Mouse (Mus musculus): ENCODE results near the gene Syt2. TPM values are rescaled to one million over a fixed set of nuclear protein-coding genes. Genes with fewer than 3 reads are reported as not detected.

The Syt2 gene
- polyA plus RNA-seq, 1 experiment, result 1.1 TPM

GRCm38 (mm10) chr1:134737463-134737862, 91.0 kb downstream of the Syt2 start:
- TF ChIP-seq POLR2A (IDR thresholded peaks at IDR 0.05; ENCODE audit: low read depth, low read length) (no peak), CTCF (conservative IDR thresholded peaks at IDR 0.05; ENCODE audit: insufficient read depth, insufficient read length, low read depth, low read length) (no peak)
- Histone ChIP-seq H3K4me3 (ENCODE audit: insufficient read depth, low read depth, low read length) (no peak overlapping the region), H3K27me3 (replicated peaks; ENCODE audit: control insufficient read depth, insufficient read depth, low read length) (no peaks in the 10 kb centered on the region), H3K36me3 (ENCODE audit: control insufficient read depth, insufficient read depth, low read length) (no peaks in the 10 kb centered on the region), H3K27ac (ENCODE audit: insufficient read depth, low read depth, low read length) (no peak overlapping the region), H3K4me1 (ENCODE audit: control insufficient read depth, insufficient read depth, low read length) (no peaks in the 10 kb centered on the region)
- no peak for DNase-seq
- 35% methylated on average over 9 of the region's 9 CpGs for WGBS

DNA sequence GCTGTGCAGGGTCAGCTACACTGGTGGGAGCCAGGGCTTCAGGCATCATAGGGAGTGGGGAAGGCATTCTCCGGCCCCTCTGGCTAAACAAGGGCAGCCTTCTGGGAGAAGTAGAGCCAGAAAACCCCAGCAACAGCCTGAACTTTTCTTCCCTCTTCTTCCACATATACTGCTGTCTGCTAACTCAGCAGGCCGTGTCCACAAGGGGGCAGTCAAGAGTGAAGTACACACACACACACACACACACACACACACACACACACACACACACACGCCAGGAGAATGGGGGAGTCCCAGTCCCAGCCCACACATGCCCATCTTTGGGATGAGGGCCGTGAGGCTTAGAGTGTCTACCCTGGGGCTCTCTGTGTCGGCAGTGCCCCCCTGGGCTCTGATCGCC, 95.0 kb downstream of the Syt2 start:
- no peaks in the 10 kb centered on the region for H3K4me1 ChIP-seq (ENCODE audit: control insufficient read depth, insufficient read depth, low read length)
- no peak overlapping the region for H3K27ac ChIP-seq (ENCODE audit: insufficient read depth, low read depth, low read length)
- no peaks in the 10 kb centered on the region for H3K36me3 ChIP-seq (ENCODE audit: control insufficient read depth, insufficient read depth, low read length)
- H3K4me3 ChIP-seq (ENCODE audit: insufficient read depth, low read depth, low read length), result no peak overlapping the region
- WGBS, result 80% methylated on average over 6 of the region's 6 CpGs
- no peak for DNase-seq
- TF ChIP-seq POLR2A (IDR thresholded peaks at IDR 0.05; ENCODE audit: low read depth, low read length) (no peak), CTCF (conservative IDR thresholded peaks at IDR 0.05; ENCODE audit: insufficient read depth, insufficient read length, low read depth, low read length) (peak; percentile 25; the same call in 1 of the 2 replicates)
- H3K27me3 ChIP-seq (replicated peaks; ENCODE audit: control insufficient read depth, insufficient read depth, low read length), result no peaks in the 10 kb centered on the region

DNA sequence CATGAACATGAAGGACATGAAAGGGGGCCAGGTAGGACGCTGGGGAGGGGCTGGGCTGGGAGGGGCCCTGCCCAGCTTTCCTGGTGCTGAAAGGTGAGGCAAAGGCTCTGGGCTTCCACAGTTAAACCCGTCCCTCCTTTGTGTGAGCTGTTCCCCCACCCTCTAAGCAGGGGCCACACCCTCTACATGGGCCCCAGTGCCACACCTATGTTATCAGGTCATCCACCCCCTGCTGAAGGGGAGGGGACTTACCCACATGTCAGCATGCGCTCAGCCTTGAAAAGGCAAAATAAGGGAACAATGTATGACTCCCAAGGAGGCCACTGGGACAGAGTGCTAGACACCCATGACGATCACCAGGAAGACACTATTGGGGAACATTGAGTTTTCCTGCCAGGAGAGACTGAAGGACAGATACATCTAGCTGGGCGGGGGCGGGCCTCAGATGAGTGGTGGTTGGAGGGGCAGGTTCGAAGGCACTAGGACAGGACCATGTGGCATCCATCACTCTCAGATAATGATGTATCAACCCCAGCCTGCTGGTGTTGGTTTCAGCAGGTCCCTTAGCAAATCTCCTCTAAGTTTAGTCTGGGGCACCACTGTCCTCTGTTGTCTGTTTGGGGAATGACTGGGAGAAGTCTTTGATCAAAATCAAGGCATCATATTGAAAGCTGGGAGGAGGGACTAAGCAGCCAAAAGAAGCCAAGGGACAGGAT, 95.6 kb downstream of the Syt2 start:
- 76% methylated on average over 7 of the region's 7 CpGs for WGBS
- Histone ChIP-seq H3K4me1 (ENCODE audit: control insufficient read depth, insufficient read depth, low read length) (no peaks in the 10 kb centered on the region), H3K27me3 (replicated peaks; ENCODE audit: control insufficient read depth, insufficient read depth, low read length) (no peaks in the 10 kb centered on the region), H3K27ac (ENCODE audit: insufficient read depth, low read depth, low read length) (no peak overlapping the region), H3K4me3 (ENCODE audit: insufficient read depth, low read depth, low read length) (no peak overlapping the region), H3K36me3 (ENCODE audit: control insufficient read depth, insufficient read depth, low read length) (no peaks in the 10 kb centered on the region)
- no peak for DNase-seq
- TF ChIP-seq POLR2A (IDR thresholded peaks at IDR 0.05; ENCODE audit: low read depth, low read length), result no peak
- TF ChIP-seq CTCF (conservative IDR thresholded peaks at IDR 0.05; ENCODE audit: insufficient read depth, insufficient read length, low read depth, low read length), result no peak

- Histone ChIP-seq H3K27me3 (replicated peaks; ENCODE audit: control insufficient read depth, insufficient read depth, low read length) (no peaks in the 10 kb centered on the region), H3K27ac (ENCODE audit: insufficient read depth, low read depth, low read length) (no peak overlapping the region), H3K4me1 (ENCODE audit: control insufficient read depth, insufficient read depth, low read length) (no peaks in the 10 kb centered on the region), H3K36me3 (ENCODE audit: control insufficient read depth, insufficient read depth, low read length) (no peaks in the 10 kb centered on the region), H3K4me3 (ENCODE audit: insufficient read depth, low read depth, low read length) (no peak overlapping the region)
- 43% methylated on average over 6 of the region's 6 CpGs for WGBS
- peak; percentile 19 for DNase-seq
- TF ChIP-seq POLR2A (IDR thresholded peaks at IDR 0.05; ENCODE audit: low read depth, low read length), result no peak
- peak; percentile 55 for TF ChIP-seq CTCF (conservative IDR thresholded peaks at IDR 0.05; ENCODE audit: insufficient read depth, insufficient read length, low read depth, low read length)
Measured at GRCm38 (mm10) chr1:134745648-134746047, 99.2 kb downstream of the Syt2 start.

DNA sequence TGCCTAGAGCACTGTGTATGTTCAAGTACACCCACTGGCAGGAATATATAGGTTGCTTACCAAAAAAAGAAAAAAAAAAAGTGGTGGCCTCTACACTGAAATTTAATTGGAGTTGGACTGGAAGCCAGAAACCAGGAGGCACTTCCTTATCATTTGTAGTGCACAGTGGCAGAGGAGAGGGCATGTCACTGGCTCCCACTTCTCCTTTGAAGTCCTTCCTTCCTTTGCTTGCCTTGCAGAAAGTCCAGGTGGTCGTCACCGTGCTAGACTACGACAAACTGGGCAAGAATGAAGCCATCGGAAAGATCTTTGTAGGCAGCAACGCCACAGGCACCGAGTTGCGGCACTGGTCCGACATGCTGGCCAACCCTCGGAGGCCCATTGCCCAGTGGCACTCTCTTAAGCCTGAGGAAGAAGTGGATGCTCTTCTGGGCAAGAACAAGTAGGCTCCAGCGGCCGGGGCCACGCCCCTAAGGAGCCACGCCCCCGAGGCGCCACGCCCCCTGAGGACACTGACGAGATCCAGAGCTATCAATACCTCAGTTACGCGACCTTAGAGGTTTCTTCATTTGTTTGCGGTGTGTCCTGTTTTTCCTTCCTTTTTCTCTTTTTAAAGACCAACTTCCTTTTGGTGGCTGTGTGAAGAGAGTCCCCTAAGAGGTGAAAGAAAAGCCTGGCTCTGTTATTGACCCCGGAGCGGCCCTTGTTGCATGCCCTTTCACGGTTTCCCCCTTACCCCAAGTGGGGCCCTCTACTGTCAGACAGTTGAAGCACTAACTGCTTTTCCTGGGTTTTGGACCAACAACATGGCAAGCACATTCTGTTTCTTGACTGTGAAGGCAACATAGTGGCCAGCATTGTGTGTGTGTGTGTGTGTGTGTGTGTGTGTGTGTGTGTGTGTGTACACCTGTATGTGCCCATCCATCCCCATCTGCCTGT, 101.0 kb downstream of the Syt2 start:
- no peak for TF ChIP-seq CTCF (conservative IDR thresholded peaks at IDR 0.05; ENCODE audit: insufficient read depth, insufficient read length, low read depth, low read length)
- no peak for TF ChIP-seq POLR2A (IDR thresholded peaks at IDR 0.05; ENCODE audit: low read depth, low read length)
- H3K4me1 ChIP-seq (ENCODE audit: control insufficient read depth, insufficient read depth, low read length), result no peaks in the 10 kb centered on the region
- H3K27ac ChIP-seq (ENCODE audit: insufficient read depth, low read depth, low read length), result no peak overlapping the region
- DNase-seq, result peak; percentile 35
- 35% methylated on average over 23 of the region's 23 CpGs for WGBS
- H3K4me3 ChIP-seq (ENCODE audit: insufficient read depth, low read depth, low read length), result no peak overlapping the region
- no peaks in the 10 kb centered on the region for H3K36me3 ChIP-seq (ENCODE audit: control insufficient read depth, insufficient read depth, low read length)
- H3K27me3 ChIP-seq (replicated peaks; ENCODE audit: control insufficient read depth, insufficient read depth, low read length), result no peaks in the 10 kb centered on the region

- DNase-seq, result peak; percentile 26
- Histone ChIP-seq H3K27me3 (replicated peaks; ENCODE audit: control insufficient read depth, insufficient read depth, low read length) (no peaks in the 10 kb centered on the region), H3K4me3 (ENCODE audit: insufficient read depth, low read depth, low read length) (no peak overlapping the region), H3K27ac (ENCODE audit: insufficient read depth, low read depth, low read length) (no peak overlapping the region), H3K36me3 (ENCODE audit: control insufficient read depth, insufficient read depth, low read length) (no peaks in the 10 kb centered on the region), H3K4me1 (ENCODE audit: control insufficient read depth, insufficient read depth, low read length) (no peaks in the 10 kb centered on the region)
- 67% methylated on average over 7 of the region's 7 CpGs for WGBS
- TF ChIP-seq POLR2A (IDR thresholded peaks at IDR 0.05; ENCODE audit: low read depth, low read length) (no peak), CTCF (conservative IDR thresholded peaks at IDR 0.05; ENCODE audit: insufficient read depth, insufficient read length, low read depth, low read length) (no peak)
Measured at GRCm38 (mm10) chr1:134749889-134750288, 103.4 kb downstream of the Syt2 start.

GRCm38 (mm10) chr1:134752447-134752846, 106.0 kb downstream of the Syt2 start:
- no peak for TF ChIP-seq POLR2A (IDR thresholded peaks at IDR 0.05; ENCODE audit: low read depth, low read length)
- no peak for TF ChIP-seq CTCF (conservative IDR thresholded peaks at IDR 0.05; ENCODE audit: insufficient read depth, insufficient read length, low read depth, low read length)
- no peaks in the 10 kb centered on the region for H3K4me1 ChIP-seq (ENCODE audit: control insufficient read depth, insufficient read depth, low read length)
- H3K36me3 ChIP-seq (ENCODE audit: control insufficient read depth, insufficient read depth, low read length), result no peaks in the 10 kb centered on the region
- no peak overlapping the region for H3K4me3 ChIP-seq (ENCODE audit: insufficient read depth, low read depth, low read length)
- no peak for DNase-seq
- H3K27me3 ChIP-seq (replicated peaks; ENCODE audit: control insufficient read depth, insufficient read depth, low read length), result no peaks in the 10 kb centered on the region
- 78% methylated on average over 5 of the region's 5 CpGs for WGBS
- H3K27ac ChIP-seq (ENCODE audit: insufficient read depth, low read depth, low read length), result no peak overlapping the region

Data from kidney, adult 2 months (tissue).